In the genomic region with DNA sequence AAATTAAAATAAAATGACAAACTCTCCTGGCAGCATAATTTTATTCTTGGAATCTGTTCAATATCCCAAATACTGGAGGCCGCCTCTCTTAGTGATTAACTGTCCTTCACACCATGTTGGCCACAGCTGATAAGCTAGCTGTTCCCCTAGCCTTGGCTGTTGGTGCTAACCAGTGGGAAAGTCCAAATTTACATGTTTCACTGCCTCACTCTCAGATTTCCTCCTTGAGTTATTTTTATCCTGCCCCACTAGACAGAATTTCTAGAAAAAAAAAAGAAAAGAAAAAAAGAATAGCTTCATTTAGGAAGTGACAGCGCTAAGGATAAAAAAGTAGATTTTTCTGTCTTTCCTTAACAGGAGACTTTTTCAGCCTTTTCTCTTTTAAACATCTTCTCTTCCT, we compare ENCODE assay signal across 25 mouse cellular contexts.
A peak's percentile ranks its signal among the peaks of the same experiment; 100 is the strongest.
DNase-seq lines count a peak whose midpoint lies in the region; ATAC-seq and TF ChIP-seq lines count a peak whose summit lies in the region.
"Had no signal": no experiment of that assay in that cellular context is flagged by ENCODE, and none has a peak within 500 bp of the region (broad histone marks: within the 10 kb centered on the region; RNA-seq: fewer than 3 reads in every experiment).

No protein-coding gene starts in this region.

- no peak overlapping the region for H3K4me2 ChIP-seq in kidney, postnatal 0 days (ENCODE audit: low read length)
- H3K4me2 ChIP-seq in hindbrain, embryonic 14.5 days (replicated peaks) = no peak overlapping the region
- H3K4me2 ChIP-seq: forebrain, embryonic 13.5 days; hindbrain, embryonic 12.5 days; limb, embryonic 13.5 days; liver, embryonic 13.5 days had no signal

- no peak overlapping the region for H3K27ac ChIP-seq in kidney, postnatal 0 days
- no peak overlapping the region for H3K27ac ChIP-seq in hindbrain, embryonic 14.5 days
- H3K27ac ChIP-seq: forebrain, embryonic 13.5 days; hindbrain, embryonic 12.5 days; limb, embryonic 13.5 days; liver, embryonic 13.5 days; stomach, postnatal 0 days had no signal

- H3K4me1 ChIP-seq in kidney, postnatal 0 days (replicated peaks; ENCODE audit: insufficient read depth, low read length) = no peaks in the 10 kb centered on the region
- no peaks in the 10 kb centered on the region for H3K4me1 ChIP-seq in hindbrain, embryonic 14.5 days (replicated peaks; ENCODE audit: control insufficient read depth, insufficient read depth, low read length)
- H3K4me1 ChIP-seq: forebrain, embryonic 13.5 days; hindbrain, embryonic 12.5 days; limb, embryonic 13.5 days; liver, embryonic 13.5 days had no signal

- peak; percentile 2 for DNase-seq in adrenal gland, adult 2 months
- DNase-seq in adrenal gland, postnatal 36 days = no peak
- DNase-seq in heart, adult 8-10 months (ENCODE audit: low spot score) = peak; percentile 28
- DNase-seq in heart, postnatal 25 days (ENCODE audit: low spot score) = no peak
- DNase-seq in kidney, postnatal 0 days (ENCODE audit: low spot score) = peak; percentile 16
- no peak for DNase-seq in kidney, postnatal 10 days
- DNase-seq in 3T3-L1 (ENCODE audit: low read depth, low spot score) = peak; percentile 27
- DNase-seq in hindbrain, embryonic 14.5 days (ENCODE audit: low spot score) = no peak
- DNase-seq: adrenal gland, postnatal 25 days; cerebellum, adult 11 months; cerebellum, adult 9-10 months; cerebellum, postnatal 36 days; gastrocnemius, postnatal 25 days; liver, embryonic 13.5 days; lung, adult 18-20 months; lung, postnatal 10 days; midbrain, embryonic 14.5 days; right cerebral cortex, postnatal 4 days; thymus, adult 18-20 months; thymus, postnatal 25 days had no signal

- no peaks in the 10 kb centered on the region for H3K36me3 ChIP-seq in kidney, postnatal 0 days (ENCODE audit: insufficient read depth, low read length)
- H3K36me3 ChIP-seq in hindbrain, embryonic 14.5 days (replicated peaks; ENCODE audit: control insufficient read depth, insufficient read depth) = no peaks in the 10 kb centered on the region
- H3K36me3 ChIP-seq: hindbrain, embryonic 12.5 days; limb, embryonic 13.5 days; liver, embryonic 13.5 days had no signal

- TF ChIP-seq CTCF in kidney, postnatal 0 days (IDR thresholded peaks at IDR 0.05; ENCODE audit: low read depth) = no peak

- no peaks in the 10 kb centered on the region for H3K9me3 ChIP-seq in kidney, postnatal 0 days (replicated peaks; ENCODE audit: low read length)
- H3K9me3 ChIP-seq in hindbrain, embryonic 14.5 days (ENCODE audit: control insufficient read depth, low read length) = no peaks in the 10 kb centered on the region
- H3K9me3 ChIP-seq: forebrain, embryonic 13.5 days; hindbrain, embryonic 12.5 days; limb, embryonic 13.5 days; liver, embryonic 13.5 days had no signal

- 66% methylated on average over 2 of the region's 2 CpGs for WGBS in kidney, postnatal 0 days
- WGBS in hindbrain, embryonic 14.5 days = 82% methylated on average over 2 of the region's 2 CpGs

- H3K9ac ChIP-seq in kidney, postnatal 0 days (ENCODE audit: low read depth, low read length) = no peak overlapping the region
- no peak overlapping the region for H3K9ac ChIP-seq in hindbrain, embryonic 14.5 days
- H3K9ac ChIP-seq: forebrain, embryonic 13.5 days; hindbrain, embryonic 12.5 days; limb, embryonic 13.5 days; liver, embryonic 13.5 days had no signal

- ATAC-seq in kidney, postnatal 0 days (replicated peaks; ENCODE audit: low FRiP score, low read depth) = no peak
- no peak for ATAC-seq in hindbrain, embryonic 14.5 days (ENCODE audit: low FRiP score)
- ATAC-seq: forebrain, embryonic 13.5 days; intestine, embryonic 16.5 days had no signal

- H3K27me3 ChIP-seq in kidney, postnatal 0 days (ENCODE audit: insufficient read depth, low read length) = no peaks in the 10 kb centered on the region
- H3K27me3 ChIP-seq in hindbrain, embryonic 14.5 days (ENCODE audit: control insufficient read depth, insufficient read depth, low read length) = no peaks in the 10 kb centered on the region
- H3K27me3 ChIP-seq: forebrain, embryonic 13.5 days; hindbrain, embryonic 12.5 days; limb, embryonic 13.5 days; liver, embryonic 13.5 days had no signal

- H3K4me3 ChIP-seq in kidney, postnatal 0 days (replicated peaks; ENCODE audit: low read depth, low read length) = no peak overlapping the region
- H3K4me3 ChIP-seq in hindbrain, embryonic 14.5 days (replicated peaks; ENCODE audit: low read length) = no peak overlapping the region
- H3K4me3 ChIP-seq: forebrain, embryonic 13.5 days; hindbrain, embryonic 12.5 days; limb, embryonic 13.5 days; liver, embryonic 13.5 days had no signal

- intact Hi-C loops in heart, postnatal 25 days (cut with DNase I) = loop anchor here (2.0 kb wide), 1 partner anchor 43 kb away; no protein-coding TSS in a partner anchor

Comparison
In these comparisons a context has a peak if more than half of its experiments do, and no peak if none do; other contexts are left out.
1. DNase-seq: peak in adrenal gland, adult 2 months (single experiment), heart, adult 8-10 months (single experiment), kidney, postnatal 0 days (single experiment) and 3T3-L1 (single experiment); none in adrenal gland, postnatal 36 days (0 of 2), heart, postnatal 25 days (single experiment), kidney, postnatal 10 days (single experiment) and hindbrain, embryonic 14.5 days (single experiment).